Mouse (Mus musculus): ENCODE data around the gene Cspg4.
"Not testable (repeated sequence)": the region's sequence is repeated elsewhere in the genome, so short reads cannot be mapped to it uniquely, and the experiment has no call there.

DNA sequence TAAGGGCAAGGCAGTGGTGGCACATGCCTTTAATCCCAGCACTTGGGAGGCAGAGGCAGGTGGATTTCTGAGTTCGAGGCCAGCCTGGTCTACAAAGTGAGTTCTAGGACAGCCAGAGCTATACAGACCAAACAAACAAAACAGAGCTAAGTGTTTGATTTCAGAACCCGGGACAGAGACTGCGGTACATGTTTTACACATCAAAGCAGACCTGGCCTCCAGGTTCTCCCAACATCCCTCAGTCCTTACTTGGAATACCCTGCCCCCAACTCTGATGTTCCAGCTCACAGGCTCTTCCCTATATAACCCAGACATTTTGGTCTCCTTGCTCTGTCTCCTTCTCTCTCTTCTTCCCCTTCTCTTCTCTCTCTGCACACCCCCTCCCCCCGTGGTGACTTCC lies 45.2 kb downstream of the Cspg4 start:
- TF ChIP-seq CTCF (conservative IDR thresholded peaks at IDR 0.05; ENCODE audit: low read length); POU5F1 (IDR thresholded peaks at IDR 0.05; ENCODE audit: borderline replicate concordance, low read length): not testable (repeated sequence)
